Mouse (Mus musculus) forebrain, embryonic 15.5 days (tissue): ENCODE results near the gene Egfl7. TPM values are rescaled to one million over a fixed set of nuclear protein-coding genes. Genes with fewer than 3 reads are reported as not detected.

ENCODE experiments used
- ATAC-seq: fragments of 200-750 bp; cut with Nextera tagmentation; replicated peaks from 2 replicates; pipeline ENCODE4 v1.8.0; 2017; ENCODE audit warnings: mild to moderate bottlenecking, moderate TSS enrichment, moderate library complexity
- H3K27ac ChIP-seq: fragments of 300-500 bp; sonication (generic); replicated peaks from 2 replicates; pipeline ENCODE4 v1.5.1; 2015; ENCODE audit warnings: mild to moderate bottlenecking, inconsistent platforms
- H3K27me3 ChIP-seq: fragments of 300-500 bp; sonication (generic); 2 replicates; pipeline ENCODE4 v1.6.1; 2015; ENCODE audit warnings: inconsistent platforms
- H3K36me3 ChIP-seq: fragments of 300-500 bp; sonication (generic); 2 replicates; pipeline ENCODE4 v1.6.1; 2015; ENCODE audit warnings: mild to moderate bottlenecking, inconsistent platforms
- H3K4me1 ChIP-seq: fragments of 300-500 bp; sonication (generic); 2 replicates; pipeline ENCODE4 v1.6.1; 2015; ENCODE audit warnings: inconsistent platforms
- H3K4me2 ChIP-seq: fragments of 300-500 bp; sonication (generic); replicated peaks from 2 replicates; pipeline ENCODE4 v1.6.1; 2015; ENCODE audit warnings: mild to moderate bottlenecking, inconsistent platforms
- H3K4me3 ChIP-seq: fragments of 300-500 bp; sonication (generic); 2 replicates; pipeline ENCODE4 v1.5.1; 2015; ENCODE audit warnings: mild to moderate bottlenecking, inconsistent platforms
- H3K9ac ChIP-seq: fragments of 300-500 bp; sonication (generic); replicated peaks from 2 replicates; pipeline ENCODE4 v1.6.1; 2015; ENCODE audit warnings: mild to moderate bottlenecking, inconsistent platforms
- H3K9me3 ChIP-seq: fragments of 300-500 bp; sonication (generic); 2 replicates; pipeline ENCODE4 v1.6.1; 2016; ENCODE audit warnings: inconsistent platforms
- WGBS: fragments of 180-500 bp; shearing (Covaris S2); methylation state at CpG from one replicate; pipeline ENCODE4 v1.1.7; 2015; ENCODE audit warnings: mixed read lengths; 5-methylcytosine and 5-hydroxymethylcytosine counted together
- polyA plus RNA-seq: library from polyadenylated mRNA; unstranded; fragments of >200 nt; fragmentation: Nextera tagmentation; extraction: Ambion mirVana; gene quantifications from 2 replicates; pipeline ENCODE4 v1.2.1, GENCODE M21; 2015

Egfl7 gene
- polyA plus RNA-seq, 1 experiment from 2014 or later: 46.4 TPM

GRCm38 (mm10) chr2:26586294-26587043, 6.7 kb downstream of the Egfl7 start, which contains the start of gene Gm20532:
TSS of gene Gm20532 (plus strand) at chr2:26586639.
- ATAC-seq: peak; percentile 81

GRCm38 (mm10) chr2:26587044-26587405, 7.2 kb downstream of the Egfl7 start:
- Histone ChIP-seq H3K9ac (peak overlapping the region; percentile 56), H3K27me3 (no peaks in the 10 kb centered on the region), H3K4me1 (peaks cover 10% of the 10 kb centered on the region), H3K27ac (no peak overlapping the region), H3K36me3 (no peaks in the 10 kb centered on the region), H3K4me2 (peak overlapping the region; percentile 87), H3K9me3 (no peaks in the 10 kb centered on the region), H3K4me3 (peak overlapping the region; percentile 65)
- peak; percentile 62 for ATAC-seq
- 6% methylated on average over 11 of the region's 11 CpGs for WGBS

More at GRCm38 (mm10) chr2:26586294-26587043, 6.7 kb downstream of the Egfl7 start, which contains the start of gene Gm20532:
- H3K27ac ChIP-seq: peak within 1 kb of the TSS; percentile 50
- peak within 1 kb of the TSS; percentile 87 for H3K4me2 ChIP-seq
- no peaks in the 10 kb centered on the region for H3K27me3 ChIP-seq
- WGBS: under 1% methylated on average over 53 of the region's 65 CpGs
- peaks cover 10% of the 10 kb centered on the region for H3K4me1 ChIP-seq
- H3K9ac ChIP-seq: peak within 1 kb of the TSS; percentile 56
- peak within 1 kb of the TSS; percentile 65 for H3K4me3 ChIP-seq
- no peaks in the 10 kb centered on the region for H3K9me3 ChIP-seq
- no peaks in the 10 kb centered on the region for H3K36me3 ChIP-seq

- Histone ChIP-seq H3K4me3 (no peak overlapping the region), H3K27ac (no peak overlapping the region), H3K4me1 (peaks cover 10% of the 10 kb centered on the region), H3K9ac (no peak overlapping the region), H3K36me3 (no peaks in the 10 kb centered on the region), H3K9me3 (no peaks in the 10 kb centered on the region), H3K27me3 (no peaks in the 10 kb centered on the region), H3K4me2 (no peak overlapping the region)
- WGBS: 53% methylated on average over 4 of the region's 4 CpGs
- no peak for ATAC-seq
Measured at GRCm38 (mm10) chr2:26588573-26588972, 8.8 kb downstream of the Egfl7 start.

GRCm38 (mm10) chr2:26589284-26589683, 9.5 kb downstream of the Egfl7 start:
- 90% methylated on average over 10 of the region's 10 CpGs for WGBS
- no peak for ATAC-seq
- H3K27ac ChIP-seq: no peak overlapping the region
- H3K9ac ChIP-seq: no peak overlapping the region
- no peak overlapping the region for H3K4me2 ChIP-seq
- peaks cover 10% of the 10 kb centered on the region for H3K4me1 ChIP-seq
- H3K9me3 ChIP-seq: no peaks in the 10 kb centered on the region
- no peaks in the 10 kb centered on the region for H3K27me3 ChIP-seq
- H3K4me3 ChIP-seq: no peak overlapping the region
- no peaks in the 10 kb centered on the region for H3K36me3 ChIP-seq

- no peak for ATAC-seq
- no peak overlapping the region for H3K4me2 ChIP-seq
- H3K9me3 ChIP-seq: no peaks in the 10 kb centered on the region
- peaks cover 10% of the 10 kb centered on the region for H3K4me1 ChIP-seq
- H3K4me3 ChIP-seq: no peak overlapping the region
- H3K27ac ChIP-seq: no peak overlapping the region
- H3K9ac ChIP-seq: no peak overlapping the region
- no peaks in the 10 kb centered on the region for H3K36me3 ChIP-seq
- no peaks in the 10 kb centered on the region for H3K27me3 ChIP-seq
- 91% methylated on average over 7 of the region's 7 CpGs for WGBS
Measured at GRCm38 (mm10) chr2:26590282-26590681, 10.5 kb downstream of the Egfl7 start.

GRCm38 (mm10) chr2:26590962-26591361, 11.1 kb downstream of the Egfl7 start:
- ATAC-seq: no peak
- Histone ChIP-seq H3K36me3 (no peaks in the 10 kb centered on the region), H3K27me3 (no peaks in the 10 kb centered on the region), H3K27ac (no peak overlapping the region), H3K9me3 (no peaks in the 10 kb centered on the region), H3K4me3 (no peak overlapping the region), H3K4me2 (no peak overlapping the region), H3K9ac (no peak overlapping the region), H3K4me1 (peaks cover 10% of the 10 kb centered on the region)
- WGBS: 84% methylated on average over 7 of the region's 7 CpGs

- WGBS: 80% methylated on average over 12 of the region's 12 CpGs
- H3K9ac ChIP-seq: no peak overlapping the region
- H3K27ac ChIP-seq: no peak overlapping the region
- no peak overlapping the region for H3K4me3 ChIP-seq
- H3K36me3 ChIP-seq: no peaks in the 10 kb centered on the region
- no peak overlapping the region for H3K4me2 ChIP-seq
- no peak for ATAC-seq
- H3K9me3 ChIP-seq: no peaks in the 10 kb centered on the region
- peaks cover 7% of the 10 kb centered on the region for H3K4me1 ChIP-seq
- no peaks in the 10 kb centered on the region for H3K27me3 ChIP-seq
Measured at GRCm38 (mm10) chr2:26591416-26591815, 11.6 kb downstream of the Egfl7 start.

- H3K27me3 ChIP-seq: no peaks in the 10 kb centered on the region
- no peak overlapping the region for H3K4me3 ChIP-seq
- H3K9ac ChIP-seq: no peak overlapping the region
- no peak overlapping the region for H3K27ac ChIP-seq
- ATAC-seq: no peak
- no peaks in the 10 kb centered on the region for H3K4me1 ChIP-seq
- H3K36me3 ChIP-seq: no peaks in the 10 kb centered on the region
- WGBS: 77% methylated on average over 9 of the region's 9 CpGs
- H3K4me2 ChIP-seq: no peak overlapping the region
- no peaks in the 10 kb centered on the region for H3K9me3 ChIP-seq
Measured at GRCm38 (mm10) chr2:26593211-26594021, 13.6 kb downstream of the Egfl7 start.

GRCm38 (mm10) chr2:26594022-26594346, 14.2 kb downstream of the Egfl7 start:
- Histone ChIP-seq H3K36me3 (no peaks in the 10 kb centered on the region), H3K27me3 (no peaks in the 10 kb centered on the region), H3K9me3 (no peaks in the 10 kb centered on the region), H3K27ac (no peak overlapping the region), H3K9ac (no peak overlapping the region), H3K4me1 (no peaks in the 10 kb centered on the region), H3K4me2 (no peak overlapping the region), H3K4me3 (no peak overlapping the region)
- no peak for ATAC-seq
- 62% methylated on average over 9 of the region's 9 CpGs for WGBS

- 92% methylated on average over 7 of the region's 7 CpGs for WGBS
- H3K9me3 ChIP-seq: no peaks in the 10 kb centered on the region
- no peak for ATAC-seq
Measured at GRCm38 (mm10) chr2:26594461-26594933, 14.7 kb downstream of the Egfl7 start.

GRCm38 (mm10) chr2:26594934-26595724, 15.3 kb downstream of the Egfl7 start:
- no peak overlapping the region for H3K9ac ChIP-seq
- H3K4me3 ChIP-seq: no peak overlapping the region
- WGBS: 84% methylated on average over 6 of the region's 6 CpGs
- H3K4me2 ChIP-seq: no peak overlapping the region
- no peak overlapping the region for H3K27ac ChIP-seq
- no peaks in the 10 kb centered on the region for H3K9me3 ChIP-seq
- no peaks in the 10 kb centered on the region for H3K4me1 ChIP-seq
- no peak for ATAC-seq
- no peaks in the 10 kb centered on the region for H3K36me3 ChIP-seq
- H3K27me3 ChIP-seq: no peaks in the 10 kb centered on the region

More at GRCm38 (mm10) chr2:26594461-26594933, 14.7 kb downstream of the Egfl7 start:
- no peak overlapping the region for H3K9ac ChIP-seq
- H3K27ac ChIP-seq: no peak overlapping the region
- no peak overlapping the region for H3K4me2 ChIP-seq
- H3K4me1 ChIP-seq: no peaks in the 10 kb centered on the region
- no peak overlapping the region for H3K4me3 ChIP-seq
- no peaks in the 10 kb centered on the region for H3K27me3 ChIP-seq
- H3K36me3 ChIP-seq: no peaks in the 10 kb centered on the region
